Mouse (Mus musculus): Measurements from ENCODE around the gene Ace2.

- TF ChIP-seq CTCF (IDR thresholded peaks at IDR 0.05; ENCODE audit: extremely low read depth, insufficient read depth, low read length) (no peak), POLR2A (IDR thresholded peaks at IDR 0.05; ENCODE audit: extremely low read depth, insufficient read depth, low read length) (no peak)
These were observed 58.5 kb downstream of the Ace2 start for GRCm38 (mm10) chrX:164197679-164198078.

Data from cortical plate, adult 2 months (tissue).